Mouse (Mus musculus): ENCODE measurements around the gene Mpzl1. TPM values are rescaled to one million over a fixed set of nuclear protein-coding genes. Genes with fewer than 3 reads are reported as not detected.
A peak's percentile ranks its signal among the peaks of the same experiment; 100 is the strongest.

Mpzl1 gene
- total RNA-seq, 2 experiments from 2014 or later = 0.19 to 0.51 TPM

DNA sequence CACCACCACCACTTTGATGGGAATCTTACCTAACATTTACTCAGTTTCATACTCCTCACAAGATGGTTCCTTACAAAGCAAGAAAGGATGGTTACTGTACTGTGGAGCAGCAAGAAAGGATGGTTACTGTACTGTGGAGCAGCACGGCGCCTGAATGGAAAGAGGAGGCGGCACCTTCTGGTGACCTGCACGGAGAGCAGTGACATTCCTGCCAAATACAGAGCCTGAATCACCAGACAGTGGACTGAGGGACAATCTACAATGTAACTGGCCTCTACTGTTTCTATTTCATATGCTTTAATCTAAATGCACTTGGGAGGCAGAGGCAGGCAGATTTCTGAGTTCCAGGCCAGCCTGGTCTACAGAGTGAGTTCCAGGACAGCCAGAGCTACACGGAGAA lies 9.3 kb downstream of the Mpzl1 start:
- no peak for ATAC-seq (replicated peaks; ENCODE audit: low FRiP score, poor library complexity, severe bottlenecking)

- ATAC-seq (replicated peaks; ENCODE audit: low FRiP score, poor library complexity, severe bottlenecking) = no peak
These were observed 16.1 kb downstream of the Mpzl1 start for GRCm38 (mm10) chr1:165618201-165618624.

GRCm38 (mm10) chr1:165617166-165617891 lies 17.0 kb downstream of the Mpzl1 start:
- ATAC-seq (replicated peaks; ENCODE audit: low FRiP score, poor library complexity, severe bottlenecking) = no peak

- no peak for ATAC-seq (replicated peaks; ENCODE audit: low FRiP score, poor library complexity, severe bottlenecking)
These were observed 17.7 kb downstream of the Mpzl1 start for GRCm38 (mm10) chr1:165616652-165617051.

GRCm38 (mm10) chr1:165614793-165615192 lies 19.5 kb downstream of the Mpzl1 start:
- ATAC-seq (replicated peaks; ENCODE audit: low FRiP score, poor library complexity, severe bottlenecking) = no peak

DNA sequence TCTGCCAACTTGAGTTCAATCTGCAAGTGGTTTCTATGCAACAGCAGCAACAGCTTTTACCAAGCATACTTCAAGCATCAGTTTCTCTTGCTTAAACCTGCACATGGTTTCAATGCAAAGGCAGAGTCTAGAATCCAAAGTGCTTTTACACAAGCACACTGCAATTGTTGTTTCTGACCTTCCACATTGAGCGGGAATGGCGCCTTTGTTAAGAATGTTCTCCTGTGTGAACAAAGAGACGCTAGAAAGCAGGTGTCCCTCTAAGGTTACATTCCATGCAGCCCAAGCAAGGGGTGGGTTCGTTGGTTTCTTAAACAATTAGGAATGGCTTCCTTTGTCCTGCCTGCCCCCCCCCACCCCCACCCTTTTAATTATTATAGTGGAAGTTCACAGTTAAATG lies 20.4 kb downstream of the Mpzl1 start:
- no peak for ATAC-seq (replicated peaks; ENCODE audit: low FRiP score, poor library complexity, severe bottlenecking)

GRCm38 (mm10) chr1:165612714-165613113 lies 21.6 kb downstream of the Mpzl1 start:
- no peak for ATAC-seq (replicated peaks; ENCODE audit: low FRiP score, poor library complexity, severe bottlenecking)

DNA sequence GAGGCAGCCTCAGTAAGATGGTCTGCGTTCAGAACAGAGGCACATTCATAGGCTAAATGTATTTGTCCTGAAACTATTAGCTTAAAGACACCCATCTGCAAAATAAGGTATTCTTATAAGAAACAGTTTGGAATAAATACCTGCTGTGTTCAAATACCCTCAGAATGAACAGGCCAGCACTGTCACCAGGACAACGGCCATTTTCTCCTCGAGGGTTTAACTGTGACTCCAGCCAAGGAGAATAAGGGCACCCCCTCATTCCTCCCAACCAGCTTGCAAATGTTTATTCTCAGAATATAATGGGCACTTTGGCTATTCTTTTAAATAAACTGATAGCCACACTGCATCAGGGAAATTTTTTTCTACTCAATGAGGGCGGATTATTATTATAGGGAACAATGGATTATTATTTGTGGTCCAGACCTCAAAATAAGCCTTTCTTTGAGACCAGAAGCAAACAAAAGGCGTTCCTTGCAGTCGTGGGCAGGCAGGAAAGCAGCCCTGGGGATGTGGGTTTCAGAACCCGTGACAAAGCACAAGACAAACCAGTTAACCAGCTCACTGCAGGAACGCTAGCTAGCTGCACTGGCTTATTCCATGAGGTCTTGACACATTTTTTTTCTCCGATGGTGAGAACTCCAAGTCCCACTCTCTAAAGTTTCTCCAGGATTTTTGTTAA lies 23.9 kb downstream of the Mpzl1 start:
- no peak for ATAC-seq (replicated peaks; ENCODE audit: low FRiP score, poor library complexity, severe bottlenecking)

- ATAC-seq (replicated peaks; ENCODE audit: low FRiP score, poor library complexity, severe bottlenecking) = no peak
These were observed 24.6 kb downstream of the Mpzl1 start for GRCm38 (mm10) chr1:165609495-165610320.

DNA sequence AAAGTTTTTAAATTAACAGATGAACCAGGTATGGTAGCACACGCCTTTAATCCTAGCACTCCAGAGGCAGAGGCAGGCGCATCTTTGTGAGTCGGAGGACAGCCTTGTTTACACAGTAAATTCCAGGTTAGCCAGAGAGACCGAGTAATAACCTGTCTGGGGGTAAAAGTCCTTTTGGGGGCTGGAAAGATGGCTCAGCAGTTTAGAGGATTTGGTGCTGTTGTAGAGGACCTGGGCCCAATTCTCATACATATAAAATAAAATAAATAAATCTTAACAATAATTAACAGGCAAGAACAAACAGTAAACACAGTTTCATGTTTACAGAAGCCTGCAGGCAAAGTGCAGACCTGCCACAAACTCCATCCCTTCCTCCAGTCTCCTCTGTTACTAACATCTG lies 25.4 kb downstream of the Mpzl1 start:
- no peak for ATAC-seq (replicated peaks; ENCODE audit: low FRiP score, poor library complexity, severe bottlenecking)

GRCm38 (mm10) chr1:165605774-165606173 lies 28.6 kb downstream of the Mpzl1 start:
- no peak for ATAC-seq (replicated peaks; ENCODE audit: low FRiP score, poor library complexity, severe bottlenecking)

GRCm38 (mm10) chr1:165605108-165605507 lies 29.2 kb downstream of the Mpzl1 start:
- no peak for ATAC-seq (replicated peaks; ENCODE audit: low FRiP score, poor library complexity, severe bottlenecking)

- 0 out of 2 replicates have a peak, but pooled peaks have one; percentile 38 for ATAC-seq (replicated peaks; ENCODE audit: low FRiP score, poor library complexity, severe bottlenecking)
These were observed 30.1 kb downstream of the Mpzl1 start for GRCm38 (mm10) chr1:165604203-165604602.

DNA sequence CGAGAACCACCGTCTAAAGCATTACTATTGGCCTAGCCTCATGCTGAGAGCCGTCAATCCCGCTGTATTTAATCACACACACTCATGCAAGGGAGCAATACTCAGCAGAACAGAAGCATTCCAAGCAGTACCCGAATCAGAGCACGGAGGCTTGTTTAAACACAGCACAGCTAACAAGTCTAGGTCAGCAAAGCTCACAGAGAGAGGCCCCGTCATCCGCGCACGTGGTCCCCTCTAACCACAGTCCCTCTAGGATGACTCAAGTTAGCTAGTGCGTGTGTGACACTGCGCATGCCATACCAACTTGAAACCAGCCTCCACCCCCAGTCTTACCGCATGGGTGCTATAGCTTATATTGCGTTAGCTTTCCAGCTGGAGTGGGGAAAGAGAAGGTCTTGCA lies 31.1 kb downstream of the Mpzl1 start:
- no peak for ATAC-seq (replicated peaks; ENCODE audit: low FRiP score, poor library complexity, severe bottlenecking)

- ATAC-seq (replicated peaks; ENCODE audit: low FRiP score, poor library complexity, severe bottlenecking) = no peak
These were observed 32.5 kb downstream of the Mpzl1 start for GRCm38 (mm10) chr1:165601775-165602280.

DNA sequence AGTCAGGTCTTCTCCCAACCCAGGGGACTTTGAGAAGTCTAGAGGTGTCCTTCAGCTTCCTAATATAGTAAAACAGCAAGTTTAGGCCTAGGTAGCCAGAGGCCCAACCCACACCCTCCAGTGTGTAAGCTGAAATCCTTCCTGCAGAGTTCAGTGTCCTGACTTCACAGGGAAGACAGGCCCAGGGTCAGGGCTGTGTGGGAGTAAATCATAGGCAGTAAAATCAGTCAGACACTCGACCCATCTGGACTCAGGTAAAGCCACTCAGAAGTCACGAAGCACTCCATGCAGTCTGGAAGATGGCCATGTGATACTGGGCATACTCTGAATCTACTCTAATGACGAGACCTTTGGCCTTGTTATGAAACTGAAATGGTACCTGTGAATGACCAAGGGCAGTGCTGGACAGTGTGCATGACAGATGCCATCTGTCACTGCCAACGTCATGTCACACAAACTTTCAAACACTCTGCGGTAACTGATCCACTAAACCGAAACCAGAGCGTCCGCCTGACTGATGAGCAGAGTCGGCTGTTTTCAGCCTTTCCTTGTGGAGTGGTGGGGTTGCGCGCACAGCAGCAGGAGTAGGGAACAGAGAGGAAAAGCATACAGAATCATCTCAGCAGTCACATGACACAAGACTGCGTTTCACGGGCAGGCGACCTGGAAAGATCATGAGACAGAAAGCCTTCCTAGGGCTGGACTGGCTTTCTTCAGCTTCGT lies 39.5 kb downstream of the Mpzl1 start:
- ATAC-seq (replicated peaks; ENCODE audit: low FRiP score, poor library complexity, severe bottlenecking) = no peak

- ATAC-seq (replicated peaks; ENCODE audit: low FRiP score, poor library complexity, severe bottlenecking) = no peak
These were observed 41.8 kb downstream of the Mpzl1 start for GRCm38 (mm10) chr1:165592295-165593082.

- ATAC-seq (replicated peaks; ENCODE audit: low FRiP score, poor library complexity, severe bottlenecking) = no peak
These were observed 43.6 kb downstream of the Mpzl1 start for GRCm38 (mm10) chr1:165590760-165591159.

Measured in erythroblast, adult 5-6 weeks (primary cell).